Mouse (Mus musculus) mature B cell (primary cell): ENCODE measurements around the gene Abi3bp.

Source experiments
- in situ Hi-C: fragments of 300-500 bp; cut with MboI; formaldehyde crosslinking; loops from 2 replicates; pipeline ENCODE4 v1.14.3; 2019

The Abi3bp gene

GRCm38 (mm10) chr16:56503941-56504340 lies 26.3 kb downstream of the Abi3bp start:
- in situ Hi-C loops = no loop called here

- in situ Hi-C loops = no loop called here
Observed at GRCm38 (mm10) chr16:56518024-56518423, 40.3 kb downstream of the Abi3bp start.

GRCm38 (mm10) chr16:56524359-56524758 lies 46.7 kb downstream of the Abi3bp start:
- in situ Hi-C loops = no loop called here

- in situ Hi-C loops = no loop called here
Observed at GRCm38 (mm10) chr16:56526482-56526881, 48.8 kb downstream of the Abi3bp start.

GRCm38 (mm10) chr16:56528079-56528688 lies 50.5 kb downstream of the Abi3bp start:
- in situ Hi-C loops = no loop called here

GRCm38 (mm10) chr16:56579536-56579935 lies 101.9 kb downstream of the Abi3bp start:
- in situ Hi-C loops = no loop called here

GRCm38 (mm10) chr16:56593581-56593980 lies 115.9 kb downstream of the Abi3bp start:
- in situ Hi-C loops = no loop called here

GRCm38 (mm10) chr16:56594866-56595265 lies 117.2 kb downstream of the Abi3bp start:
- in situ Hi-C loops = no loop called here

GRCm38 (mm10) chr16:56598427-56598826 lies 120.7 kb downstream of the Abi3bp start:
- in situ Hi-C loops = no loop called here

- in situ Hi-C loops = no loop called here
Observed at GRCm38 (mm10) chr16:56602394-56602793, 124.7 kb downstream of the Abi3bp start.

- in situ Hi-C loops = no loop called here
Observed at GRCm38 (mm10) chr16:56610572-56610971, 132.9 kb downstream of the Abi3bp start.

GRCm38 (mm10) chr16:56611096-56611867 lies 133.6 kb downstream of the Abi3bp start:
- in situ Hi-C loops = no loop called here

- in situ Hi-C loops = no loop called here
Observed at GRCm38 (mm10) chr16:56638544-56638943, 160.9 kb downstream of the Abi3bp start.

- in situ Hi-C loops = no loop called here
Observed at GRCm38 (mm10) chr16:56645251-56645650, 167.6 kb downstream of the Abi3bp start.

GRCm38 (mm10) chr16:56646382-56647172 lies 168.9 kb downstream of the Abi3bp start:
- in situ Hi-C loops = no loop called here

- in situ Hi-C loops = no loop called here
Observed at GRCm38 (mm10) chr16:56655193-56655910, 177.7 kb downstream of the Abi3bp start.

- in situ Hi-C loops = no loop called here
Observed at GRCm38 (mm10) chr16:56658866-56659265, 181.2 kb downstream of the Abi3bp start.

- in situ Hi-C loops = no loop called here
Observed at GRCm38 (mm10) chr16:56669520-56669919, 191.8 kb downstream of the Abi3bp start.

GRCm38 (mm10) chr16:56670941-56671340 lies 193.3 kb downstream of the Abi3bp start:
- in situ Hi-C loops = no loop called here

- in situ Hi-C loops = no loop called here
Observed at GRCm38 (mm10) chr16:56673420-56673819, 195.7 kb downstream of the Abi3bp start.

- in situ Hi-C loops = no loop called here
Observed at GRCm38 (mm10) chr16:56677146-56677545, 199.5 kb downstream of the Abi3bp start.
